Mouse (Mus musculus): Measurements from ENCODE around the gene 1110008P14Rik. TPM values are rescaled to one million over a fixed set of nuclear protein-coding genes. Genes with fewer than 3 reads are reported as not detected.

Gene 1110008P14Rik
- polyA plus RNA-seq, 1 experiment from 2014 or later, result 49.4 TPM

- WGBS, result 37% methylated on average over 13 of the region's 13 CpGs
- DNase-seq (ENCODE audit: low spot score, missing footprints) (no peak), ATAC-seq (ENCODE audit: low FRiP score) (no peak)
- Histone ChIP-seq H3K27me3 (ENCODE audit: control insufficient read depth, insufficient read depth, low read length) (no peaks in the 10 kb centered on the region), H3K9me3 (ENCODE audit: control insufficient read depth, low read length) (no peaks in the 10 kb centered on the region), H3K9ac (ENCODE audit: low read length) (no peak overlapping the region), H3K4me1 (ENCODE audit: control insufficient read depth, insufficient read depth, low read length) (no peaks in the 10 kb centered on the region), H3K36me3 (ENCODE audit: control insufficient read depth, insufficient read depth, low read length) (no peaks in the 10 kb centered on the region), H3K4me3 (ENCODE audit: low read depth, low read length) (no peak overlapping the region), H3K4me2 (no peak overlapping the region), H3K27ac (ENCODE audit: low read depth, low read length) (no peak overlapping the region)
These were observed 52.8 kb downstream of the 1110008P14Rik start for GRCm38 (mm10) chr2:32328911-32329460.

- Histone ChIP-seq H3K9me3 (ENCODE audit: control insufficient read depth, low read length) (no peaks in the 10 kb centered on the region), H3K9ac (ENCODE audit: low read length) (no peak overlapping the region), H3K27ac (ENCODE audit: low read depth, low read length) (no peak overlapping the region), H3K36me3 (ENCODE audit: control insufficient read depth, insufficient read depth, low read length) (no peaks in the 10 kb centered on the region), H3K27me3 (ENCODE audit: control insufficient read depth, insufficient read depth, low read length) (no peaks in the 10 kb centered on the region), H3K4me3 (ENCODE audit: low read depth, low read length) (no peak overlapping the region), H3K4me2 (no peak overlapping the region), H3K4me1 (ENCODE audit: control insufficient read depth, insufficient read depth, low read length) (peaks cover 10% of the 10 kb centered on the region)
- no peak for DNase-seq (ENCODE audit: low spot score, missing footprints)
- ATAC-seq (ENCODE audit: low FRiP score), result no peak
- 91% methylated on average over 4 of the region's 4 CpGs for WGBS
These were observed 54.5 kb downstream of the 1110008P14Rik start for GRCm38 (mm10) chr2:32327200-32327599.

Other genes starting within 250 kb of the 1110008P14Rik start
- gene Prrc2b, start 230.9 kb downstream of the 1110008P14Rik start, polyA plus RNA-seq (2014; fragmentation: Nextera tagmentation; extraction: Ambion mirVana), result 52.6 and 64.1 TPM in 2 replicates
- gene Pomt1, start 145.3 kb downstream of the 1110008P14Rik start, polyA plus RNA-seq (2014; fragmentation: Nextera tagmentation; extraction: Ambion mirVana), result 16.4 and 22.0 TPM in 2 replicates
- 70.9 and 73.2 TPM in 2 replicates for gene Uck1, start 121.8 kb downstream of the 1110008P14Rik start, polyA plus RNA-seq (2014; fragmentation: Nextera tagmentation; extraction: Ambion mirVana)
- 14.6 and 16.7 TPM in 2 replicates for gene Golga2, start 94.6 kb downstream of the 1110008P14Rik start, polyA plus RNA-seq (2014; fragmentation: Nextera tagmentation; extraction: Ambion mirVana)
- gene Swi5, start 93.9 kb downstream of the 1110008P14Rik start, polyA plus RNA-seq (2014; fragmentation: Nextera tagmentation; extraction: Ambion mirVana), result 382 and 417 TPM in 2 replicates
- gene Ciz1, start 29.6 kb downstream of the 1110008P14Rik start, polyA plus RNA-seq (2014; fragmentation: Nextera tagmentation; extraction: Ambion mirVana), result 43.1 and 46.9 TPM in 2 replicates
- gene Dnm1, start 28.6 kb downstream of the 1110008P14Rik start, polyA plus RNA-seq (2014; fragmentation: Nextera tagmentation; extraction: Ambion mirVana), result 12.9 and 13.8 TPM in 2 replicates
- gene Lcn2, start 6.3 kb upstream of the 1110008P14Rik start, polyA plus RNA-seq (2014; fragmentation: Nextera tagmentation; extraction: Ambion mirVana), result 0.30 TPM in 1 of 2 replicates, not detected in the other
- gene Ptges2, start 14.0 kb upstream of the 1110008P14Rik start, polyA plus RNA-seq (2014; fragmentation: Nextera tagmentation; extraction: Ambion mirVana), result 24.7 and 25.4 TPM in 2 replicates
- gene Naif1, start 68.5 kb upstream of the 1110008P14Rik start, polyA plus RNA-seq (2014; fragmentation: Nextera tagmentation; extraction: Ambion mirVana), result 6.3 and 6.4 TPM in 2 replicates
- 20.0 and 20.4 TPM in 2 replicates for gene Slc25a25, start 69.5 kb upstream of the 1110008P14Rik start, polyA plus RNA-seq (2014; fragmentation: Nextera tagmentation; extraction: Ambion mirVana)
- gene Fam102a, start 153.4 kb upstream of the 1110008P14Rik start, polyA plus RNA-seq (2014; fragmentation: Nextera tagmentation; extraction: Ambion mirVana), result 6.3 and 6.8 TPM in 2 replicates
- gene Dpm2, start 188.9 kb upstream of the 1110008P14Rik start, polyA plus RNA-seq (2014; fragmentation: Nextera tagmentation; extraction: Ambion mirVana), result 103 and 110 TPM in 2 replicates
- 2.0 and 2.1 TPM in 2 replicates for gene Pip5kl1, start 192.9 kb upstream of the 1110008P14Rik start, polyA plus RNA-seq (2014; fragmentation: Nextera tagmentation; extraction: Ambion mirVana)
- 0.25 and 0.49 TPM in 2 replicates for gene 9430097D07Rik, start 193.7 kb upstream of the 1110008P14Rik start, polyA plus RNA-seq (2014; fragmentation: Nextera tagmentation; extraction: Ambion mirVana)
- 13.2 and 13.6 TPM in 2 replicates for gene St6galnac4, start 205.2 kb upstream of the 1110008P14Rik start, polyA plus RNA-seq (2014; fragmentation: Nextera tagmentation; extraction: Ambion mirVana)
- gene St6galnac6, start 217.8 kb upstream of the 1110008P14Rik start, polyA plus RNA-seq (2014; fragmentation: Nextera tagmentation; extraction: Ambion mirVana), result 3.4 and 4.5 TPM in 2 replicates
- 18.3 and 22.0 TPM in 2 replicates for gene Ak1, start 239.8 kb upstream of the 1110008P14Rik start, polyA plus RNA-seq (2014; fragmentation: Nextera tagmentation; extraction: Ambion mirVana)